Mouse (Mus musculus) skeletal muscle tissue, adult 2 months (tissue): ENCODE data around the gene Tbx15.
A peak's percentile ranks its signal among the peaks of the same experiment; 100 is the strongest.

Experiments
- DNase-seq: peaks from one replicate; pipeline ENCODE4 v3.0.0-alpha.2; 2012; ENCODE audit warnings: low read depth, low spot score

Gene Tbx15

GRCm38 (mm10) chr3:99240213-99240720 is at the start of gene Tbx15:
Tbx15 (plus strand) TSS chr3:99240381.
- no peak for DNase-seq

DNA sequence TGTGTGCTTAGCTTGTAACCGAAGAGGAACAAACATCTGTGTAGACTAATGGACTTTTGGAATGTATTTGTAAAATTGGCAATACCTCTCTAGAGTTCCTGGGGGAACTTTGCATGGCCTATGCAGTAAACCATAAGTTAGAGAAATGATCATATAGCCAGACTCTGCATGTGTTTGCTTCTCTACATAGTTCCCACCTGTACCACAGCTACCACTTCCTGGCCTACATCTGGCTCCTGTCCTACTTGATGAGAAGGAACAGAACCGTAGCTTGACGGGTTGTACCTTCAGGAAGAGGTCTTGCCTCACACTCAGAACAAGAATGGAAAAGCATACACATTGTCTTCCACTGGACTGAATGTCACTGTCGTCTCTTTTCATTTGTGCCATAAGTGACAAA is 46.6 kb upstream of the Tbx15 start:
- DNase-seq: no peak

DNA sequence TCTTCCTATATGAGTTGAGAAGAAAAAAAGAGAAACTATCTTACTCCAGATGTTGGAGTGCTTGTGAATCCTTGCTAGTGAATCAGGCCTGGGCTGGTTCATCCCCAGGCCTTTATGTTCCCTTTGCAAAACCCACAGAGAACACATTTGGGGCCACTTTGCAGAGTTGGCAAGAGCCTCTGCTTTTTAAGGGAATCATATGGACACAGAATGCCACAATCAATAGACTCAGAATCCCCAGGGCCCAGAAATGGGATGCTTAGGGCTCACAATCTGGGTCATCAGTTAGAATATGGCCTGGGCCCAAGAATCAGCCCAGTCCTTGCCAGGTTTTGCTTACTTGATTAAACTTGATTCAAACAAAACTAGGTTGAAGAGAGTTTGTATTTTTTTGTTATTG is 36.9 kb upstream of the Tbx15 start:
- DNase-seq: no peak

DNA sequence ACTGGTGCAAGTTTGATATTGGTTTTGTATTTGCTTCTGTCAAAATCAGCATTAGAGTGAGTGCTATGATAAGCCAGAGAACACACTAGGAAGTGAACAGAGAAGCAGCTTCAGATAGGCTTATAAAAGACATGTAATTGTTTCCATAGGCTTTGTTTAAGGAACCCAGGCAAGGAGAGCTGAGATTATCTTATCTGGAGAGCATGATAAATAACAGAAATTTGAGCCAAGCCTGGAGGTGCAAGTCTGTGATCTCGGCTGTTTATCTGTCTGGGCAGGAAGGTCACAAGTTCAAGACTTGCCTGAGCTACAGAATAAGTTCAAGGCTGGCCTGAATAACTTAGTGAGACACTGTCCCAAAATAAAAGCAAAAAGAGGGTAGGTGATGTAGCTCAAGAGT is 31.8 kb upstream of the Tbx15 start:
- DNase-seq: no peak

- DNase-seq: no peak
These were observed 29.0 kb upstream of the Tbx15 start for GRCm38 (mm10) chr3:99211105-99211698.

- DNase-seq: no peak
These were observed 12.4 kb upstream of the Tbx15 start for GRCm38 (mm10) chr3:99227807-99228206.

DNA sequence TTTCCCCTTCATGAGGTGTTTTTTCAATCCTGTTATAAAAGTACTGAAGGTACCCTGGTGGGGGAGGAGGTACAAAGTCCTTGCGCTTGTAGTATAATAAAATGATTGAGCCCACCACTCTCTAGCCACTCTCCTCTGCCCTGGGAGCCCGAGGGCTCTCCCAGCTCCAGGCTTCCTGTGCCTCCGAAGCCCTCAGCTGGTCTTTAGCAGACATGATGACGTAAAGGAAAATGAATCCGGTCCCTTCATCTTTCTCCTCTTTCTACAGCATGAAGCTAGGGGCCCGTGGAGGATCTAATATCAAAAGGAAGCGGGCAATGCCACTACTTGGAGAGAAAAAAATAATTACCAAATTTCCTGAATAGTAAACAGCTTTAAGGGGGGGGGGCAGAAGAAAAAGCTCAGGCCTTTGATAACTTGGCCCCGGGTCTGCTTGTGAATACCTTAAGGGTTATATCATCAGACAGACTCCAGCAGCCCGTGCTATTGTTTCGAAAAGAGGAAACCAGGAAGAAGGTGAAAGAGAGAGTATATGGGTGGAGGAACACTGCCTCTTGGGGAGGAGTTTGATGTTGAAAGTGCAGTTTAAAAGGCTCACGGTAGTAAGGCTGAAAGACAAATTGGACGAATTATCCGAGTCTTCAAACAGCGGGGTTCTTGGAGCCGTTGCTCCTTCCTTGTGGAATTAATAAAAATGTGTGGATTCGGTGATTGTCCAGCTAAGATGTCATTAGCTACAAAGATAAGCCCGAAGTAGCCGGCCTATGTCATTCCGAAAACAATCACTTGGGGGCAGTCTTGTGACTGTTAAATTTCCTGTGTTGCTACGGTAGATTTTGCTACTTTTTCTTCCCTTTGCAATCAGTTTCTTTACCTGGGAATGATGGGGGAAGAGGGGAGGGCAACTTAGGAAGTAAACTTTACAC is 6.5 kb upstream of the Tbx15 start:
- DNase-seq: no peak

- no peak for DNase-seq
These were observed 5.8 kb upstream of the Tbx15 start for GRCm38 (mm10) chr3:99234319-99234869.

DNA sequence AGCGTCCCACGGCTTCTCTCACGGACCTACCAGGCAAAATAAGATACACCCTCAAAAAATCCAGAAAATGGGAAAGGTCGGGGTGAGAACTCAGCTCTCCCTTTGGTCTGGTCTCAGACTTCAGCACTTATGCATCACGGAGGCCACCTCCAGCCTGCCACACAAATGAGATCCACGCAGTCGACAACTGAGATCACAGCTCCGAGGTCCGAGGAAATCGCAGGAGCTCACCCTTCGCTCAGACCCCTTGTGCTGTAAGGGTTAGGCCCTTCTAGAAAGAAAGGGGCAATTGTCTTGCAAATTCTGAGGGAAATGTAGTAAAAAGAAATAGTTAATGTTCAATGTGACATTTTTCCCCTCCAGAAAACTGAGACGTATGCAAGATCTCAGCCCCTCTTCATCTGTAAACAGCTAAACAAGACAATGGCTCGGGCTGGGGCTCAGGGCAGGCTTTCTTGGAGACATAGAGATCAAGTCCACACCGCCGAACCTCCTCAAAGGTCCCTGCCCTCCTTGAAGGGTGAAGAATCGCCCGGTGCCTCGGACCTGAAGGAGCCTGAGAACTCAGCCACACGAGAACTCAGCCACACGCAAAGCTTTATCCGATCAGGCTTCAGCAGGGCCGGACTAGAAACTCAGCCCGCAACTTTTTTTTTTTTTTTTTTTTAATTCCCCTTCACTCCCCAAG is 4.9 kb upstream of the Tbx15 start:
- DNase-seq: no peak

- DNase-seq: no peak
These were observed 4.1 kb upstream of the Tbx15 start for GRCm38 (mm10) chr3:99235804-99236755.

DNA sequence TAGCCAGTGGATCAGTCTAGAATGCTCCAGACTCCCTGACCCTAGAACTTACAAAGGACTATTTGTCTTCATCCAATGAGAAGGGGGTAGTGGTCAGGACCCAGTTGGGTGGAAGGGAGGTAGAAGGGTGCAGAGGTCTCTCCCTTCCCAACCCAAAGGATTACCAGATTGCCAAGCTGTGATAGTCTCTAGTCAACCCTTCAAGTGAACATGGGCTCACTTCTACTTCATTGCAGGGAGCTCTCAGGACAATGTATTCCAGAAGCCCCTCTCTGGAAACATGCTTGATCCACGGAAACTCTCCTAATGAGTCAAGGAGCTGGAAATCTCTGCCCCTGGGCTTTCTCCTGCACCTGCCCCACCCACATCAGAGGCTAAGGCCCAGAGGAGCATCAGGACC is 1.5 kb upstream of the Tbx15 start:
- DNase-seq: no peak

DNA sequence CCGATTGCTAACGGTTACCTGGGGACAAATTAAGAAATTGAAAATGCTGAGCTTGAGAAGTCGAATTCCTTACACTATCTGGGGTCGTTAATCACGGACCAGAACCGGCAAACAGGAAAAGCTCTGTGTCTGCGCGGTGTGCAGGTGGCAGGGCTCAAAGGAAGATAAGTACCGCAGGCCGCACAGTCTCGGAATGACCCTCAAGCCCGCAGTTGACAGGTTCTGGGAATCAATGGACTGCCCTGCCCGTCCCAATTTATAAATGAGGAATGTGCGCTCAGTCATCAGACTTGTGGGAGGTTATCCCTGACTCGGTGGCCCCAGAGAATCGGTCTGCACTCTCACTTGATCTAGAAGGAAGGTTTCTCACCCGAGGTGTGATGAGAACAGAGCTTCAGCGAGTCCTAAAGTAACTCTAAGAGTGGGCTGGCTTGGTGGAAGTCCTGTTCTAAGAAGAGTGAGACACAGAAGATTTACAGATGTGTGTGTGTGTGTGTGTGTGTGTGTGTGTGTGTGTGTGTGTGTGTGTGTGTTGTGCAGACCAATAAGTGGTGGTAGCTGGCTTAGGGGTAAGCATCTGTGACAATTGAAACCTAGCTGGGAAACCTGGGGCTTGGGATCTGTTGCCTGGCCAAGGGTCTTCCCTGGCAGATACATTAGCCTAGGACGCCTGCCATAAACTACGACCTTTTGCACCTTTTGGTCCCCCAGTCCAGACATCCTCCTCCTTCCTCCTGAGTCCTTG is 708 bp upstream of the Tbx15 start:
- no peak for DNase-seq

DNA sequence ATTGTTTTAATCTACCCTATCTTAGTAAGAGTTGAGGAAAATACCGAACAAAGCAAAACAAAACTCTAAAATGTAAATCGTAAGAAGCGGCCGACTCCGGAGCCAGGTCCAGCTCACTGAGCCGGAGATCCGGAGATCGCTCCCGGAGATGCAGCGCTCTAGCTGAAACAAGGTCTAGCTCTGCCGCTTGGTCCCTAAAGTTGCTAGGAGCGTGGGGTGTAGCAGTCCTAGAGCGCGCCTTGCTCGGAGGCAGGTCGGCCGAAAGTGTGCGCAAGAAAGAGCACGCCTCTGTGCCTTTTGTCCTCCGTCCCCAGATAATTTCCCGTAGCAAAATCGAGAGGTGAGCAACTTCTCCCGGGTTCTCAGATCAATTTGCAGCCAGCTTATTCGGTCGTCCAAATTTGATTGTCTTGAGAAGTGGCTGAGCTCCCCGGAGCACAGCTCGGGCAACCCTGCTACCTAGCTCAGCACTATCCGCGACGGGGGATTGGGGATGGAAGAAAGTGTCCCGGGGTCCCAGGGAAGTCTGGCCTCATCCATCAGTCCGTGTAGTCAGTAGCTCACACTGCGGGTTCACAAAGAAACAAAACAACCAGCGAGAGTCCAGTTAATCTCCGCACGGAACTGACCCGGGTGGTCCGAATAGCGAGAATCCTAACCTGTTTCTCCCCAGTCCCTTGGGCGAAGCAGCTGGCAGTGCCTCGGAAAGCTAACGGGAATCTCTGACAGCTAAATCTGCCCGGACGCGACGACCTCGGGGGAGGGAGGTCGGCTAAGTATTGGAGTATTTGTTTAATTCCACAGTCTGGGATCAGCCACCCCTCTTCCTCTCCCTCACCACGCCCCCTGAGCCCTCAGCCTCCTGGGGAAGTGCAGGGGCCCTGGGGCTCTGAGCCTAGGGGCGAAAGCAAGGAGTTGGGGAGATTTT is 894 bp downstream of the Tbx15 start:
- DNase-seq: no peak

DNA sequence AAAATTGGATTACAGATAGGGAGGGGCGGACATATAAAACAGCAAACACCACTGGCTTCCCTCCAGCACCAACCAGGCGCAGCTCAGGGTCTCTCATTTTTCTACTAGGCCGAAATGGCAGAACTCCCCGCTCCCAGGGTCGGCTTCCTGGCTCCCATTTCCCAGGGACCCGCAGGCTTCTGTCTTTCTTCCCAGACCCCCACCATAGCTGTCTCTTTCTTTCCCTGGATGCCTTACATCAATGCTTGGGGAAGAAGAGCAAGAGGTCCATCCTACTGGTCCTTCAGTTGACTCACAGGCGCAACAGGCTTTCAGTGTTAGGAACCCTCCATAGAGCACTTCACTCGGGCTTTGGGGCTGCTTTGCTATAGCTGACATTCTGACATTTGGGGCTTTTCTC is 2.3 kb downstream of the Tbx15 start:
- DNase-seq: no peak

- DNase-seq: no peak
These were observed 5.2 kb downstream of the Tbx15 start for GRCm38 (mm10) chr3:99245341-99245740.

- DNase-seq: peak; percentile 65
These were observed 6.4 kb downstream of the Tbx15 start for GRCm38 (mm10) chr3:99246629-99247028.

GRCm38 (mm10) chr3:99247586-99247985 is 7.4 kb downstream of the Tbx15 start:
- peak; percentile 68 for DNase-seq

DNA sequence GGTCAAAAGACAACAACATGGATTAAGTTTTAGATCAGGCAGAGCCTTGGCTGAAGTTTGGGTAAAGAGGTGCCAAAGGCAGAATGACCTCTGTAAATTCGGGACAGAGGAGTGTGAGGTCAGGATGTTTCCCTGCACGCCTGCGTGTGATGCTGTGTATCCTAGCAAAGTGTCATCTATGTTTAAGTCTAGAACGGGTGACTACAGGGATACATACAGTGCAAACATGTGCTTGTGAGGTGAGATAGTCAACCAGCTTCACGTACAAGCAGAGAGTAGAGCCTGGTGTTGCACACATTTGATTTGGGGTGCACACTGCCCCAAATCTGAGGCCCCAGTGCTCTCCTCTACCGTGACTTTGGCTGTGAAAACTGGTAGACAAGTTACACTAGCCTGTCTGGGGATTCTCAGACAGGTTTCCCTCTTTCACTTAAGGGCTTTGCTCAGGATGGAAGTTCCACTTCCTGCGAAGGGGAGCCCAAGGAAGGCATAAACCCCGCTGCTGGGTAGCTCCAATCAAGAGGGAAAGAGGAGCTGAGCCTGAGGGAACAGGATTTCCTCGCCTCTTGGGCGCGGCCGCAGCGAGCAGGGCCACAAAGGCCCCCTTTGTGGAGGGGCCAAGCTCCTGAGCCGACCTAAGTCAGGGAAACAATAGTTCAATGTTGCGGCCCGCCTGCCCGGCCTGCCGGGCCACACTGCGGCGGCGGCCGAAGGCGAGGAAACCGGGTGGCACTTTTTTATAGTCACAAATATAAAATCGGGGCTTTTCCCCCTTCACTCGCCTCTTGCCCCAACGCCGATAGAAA is 8.0 kb downstream of the Tbx15 start:
- no peak for DNase-seq
